Mouse (Mus musculus): ENCODE results near the gene Spata18. TPM values are rescaled to one million over a fixed set of nuclear protein-coding genes. Genes with fewer than 3 reads are reported as not detected.

Gene Spata18
- polyA plus RNA-seq, 1 experiment from 2014 or later = 0.38 TPM

DNA sequence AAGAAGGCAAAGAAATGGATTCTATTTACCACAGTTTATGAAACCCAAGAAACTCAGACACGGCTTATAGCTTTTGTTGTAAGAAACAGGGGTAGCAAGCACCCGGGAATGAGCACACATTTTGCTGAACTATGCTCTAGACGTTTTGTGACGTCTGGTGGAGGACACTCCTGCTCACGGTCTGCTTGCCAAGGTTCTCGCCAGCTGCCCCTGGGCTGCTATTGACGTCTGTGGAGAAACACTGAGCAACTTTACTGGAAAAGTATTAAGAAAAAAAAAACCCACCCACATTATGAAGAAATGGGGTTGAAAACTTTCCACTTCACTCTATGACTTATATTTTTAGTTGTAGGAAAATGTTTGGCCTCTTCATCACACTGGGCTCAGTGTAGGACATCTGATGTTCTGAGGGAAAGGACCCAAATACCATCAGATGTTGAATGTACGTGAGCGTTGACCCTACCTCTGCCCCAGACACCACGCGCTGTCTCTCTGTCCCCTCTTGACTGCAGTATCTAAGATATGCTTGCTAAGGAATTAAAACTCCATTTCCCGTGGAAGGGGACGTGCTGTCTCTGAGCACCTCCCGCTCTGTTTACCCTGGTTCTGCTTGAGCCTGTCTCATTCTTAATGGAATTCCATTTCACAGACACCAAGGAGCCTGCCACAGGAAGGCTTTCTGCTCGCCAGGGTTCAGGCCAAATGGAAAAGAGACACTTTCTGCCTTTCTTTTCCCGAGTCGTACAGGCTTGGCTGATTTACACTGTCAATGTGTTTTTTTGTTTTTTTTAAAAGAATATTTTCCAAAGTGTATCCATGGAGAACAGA, 50.1 kb downstream of the Spata18 start:
- H3K9ac ChIP-seq = no peak overlapping the region
- WGBS = 51% methylated on average over 17 of the region's 17 CpGs
- H3K36me3 ChIP-seq = no peaks in the 10 kb centered on the region
- no peaks in the 10 kb centered on the region for H3K4me1 ChIP-seq (replicated peaks)
- H3K9me3 ChIP-seq = no peaks in the 10 kb centered on the region
- H3K27ac ChIP-seq = peak overlapping the region; percentile 32; the same call in 1 of the 2 replicates
- H3K27me3 ChIP-seq (replicated peaks) = no peaks in the 10 kb centered on the region
- H3K4me3 ChIP-seq (replicated peaks) = no peak overlapping the region
- H3K4me2 ChIP-seq (replicated peaks) = no peak overlapping the region
- ATAC-seq = no peak

DNA sequence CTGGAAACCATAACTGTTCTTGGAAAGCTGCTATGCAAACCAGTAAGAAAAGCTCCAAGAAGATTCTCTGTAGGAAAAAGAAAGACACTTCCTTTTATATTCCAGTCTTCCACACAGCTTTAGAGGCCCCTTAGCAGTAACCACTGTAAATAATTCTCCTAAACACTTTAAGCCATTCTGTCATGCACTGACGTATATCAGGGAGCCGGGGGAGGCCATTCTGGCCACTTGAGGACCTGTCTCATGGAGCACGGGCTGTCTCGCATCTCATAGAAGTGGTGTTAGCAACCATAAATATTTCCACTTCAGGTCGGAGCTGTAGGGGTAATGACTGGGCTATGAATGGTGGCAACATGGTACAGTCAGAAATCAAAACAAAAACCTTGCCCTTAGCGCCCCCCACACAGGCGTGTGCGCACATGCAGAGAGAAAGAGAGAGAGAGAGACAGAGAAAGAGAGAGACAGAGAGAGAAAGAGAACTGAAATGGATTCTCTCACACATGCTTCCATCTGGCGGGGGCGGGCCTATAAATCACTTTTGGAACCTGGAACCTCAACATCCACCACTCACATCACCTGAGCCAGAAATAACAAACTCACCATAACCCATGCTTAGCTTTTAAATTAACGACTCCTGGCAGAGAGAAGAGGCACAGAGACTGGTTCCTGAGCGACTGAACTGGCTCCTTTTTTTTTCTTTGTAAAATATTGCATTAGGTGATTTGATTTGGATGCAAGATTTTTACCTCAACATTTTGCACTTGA, 50.9 kb downstream of the Spata18 start:
- 57% methylated on average over 12 of the region's 12 CpGs for WGBS
- Histone ChIP-seq H3K9me3 (no peaks in the 10 kb centered on the region), H3K4me1 (replicated peaks) (no peaks in the 10 kb centered on the region), H3K4me3 (replicated peaks) (no peak overlapping the region), H3K36me3 (no peaks in the 10 kb centered on the region), H3K27ac (no peak overlapping the region), H3K9ac (no peak overlapping the region), H3K4me2 (replicated peaks) (no peak overlapping the region), H3K27me3 (replicated peaks) (no peaks in the 10 kb centered on the region)
- ATAC-seq = no peak

DNA sequence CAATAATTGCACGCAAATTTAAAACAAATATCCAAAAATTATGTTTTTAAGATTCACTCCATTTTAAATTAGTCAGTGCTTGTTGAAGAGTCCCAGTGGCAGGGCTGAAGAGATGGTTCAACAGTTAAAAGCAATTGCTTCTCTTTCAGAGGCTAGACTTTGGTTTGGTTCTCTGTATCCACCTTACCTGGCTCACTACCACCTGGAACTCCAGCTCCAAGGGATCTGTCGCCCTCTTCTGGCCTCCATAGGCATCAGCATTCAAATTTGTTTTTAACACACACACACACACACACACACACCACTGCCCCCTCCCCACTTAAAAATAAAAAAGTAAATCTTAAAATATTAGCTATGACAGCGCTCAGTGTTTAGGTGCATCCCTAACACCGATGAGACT, 51.9 kb downstream of the Spata18 start:
- Histone ChIP-seq H3K4me3 (replicated peaks) (no peak overlapping the region), H3K4me2 (replicated peaks) (no peak overlapping the region), H3K9me3 (no peaks in the 10 kb centered on the region), H3K27ac (no peak overlapping the region), H3K4me1 (replicated peaks) (no peaks in the 10 kb centered on the region), H3K27me3 (replicated peaks) (no peaks in the 10 kb centered on the region), H3K9ac (no peak overlapping the region), H3K36me3 (no peaks in the 10 kb centered on the region)
- 92% methylated on average over 4 of the region's 4 CpGs for WGBS
- no peak for ATAC-seq

DNA sequence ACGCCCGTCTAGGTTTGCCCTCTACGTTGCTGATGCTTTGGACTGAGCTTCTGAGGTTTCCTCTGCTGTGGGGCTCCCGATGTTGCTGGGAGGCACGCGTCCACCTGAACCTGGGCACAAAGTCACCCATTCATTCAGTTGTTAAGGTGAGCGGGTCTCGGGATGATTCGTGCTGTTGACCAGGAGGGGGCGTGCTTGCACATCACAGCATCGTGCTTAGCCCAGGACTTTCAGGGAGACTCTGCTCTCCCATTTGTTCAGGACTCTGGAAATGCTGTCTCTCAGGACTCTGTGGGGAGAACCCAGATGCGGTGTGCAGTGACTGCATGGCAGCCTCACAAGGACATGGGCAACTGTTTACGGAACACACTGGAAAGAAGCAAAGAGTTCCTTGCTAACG, 53.1 kb downstream of the Spata18 start:
- 39% methylated on average over 14 of the region's 14 CpGs for WGBS
- Histone ChIP-seq H3K9ac (no peak overlapping the region), H3K9me3 (no peaks in the 10 kb centered on the region), H3K4me1 (replicated peaks) (no peaks in the 10 kb centered on the region), H3K36me3 (no peaks in the 10 kb centered on the region), H3K4me2 (replicated peaks) (0 out of 2 replicates have a peak overlapping the region, but pooled peaks have one; percentile 9), H3K27ac (no peak overlapping the region), H3K27me3 (replicated peaks) (no peaks in the 10 kb centered on the region), H3K4me3 (replicated peaks) (no peak overlapping the region)
- ATAC-seq = no peak

DNA sequence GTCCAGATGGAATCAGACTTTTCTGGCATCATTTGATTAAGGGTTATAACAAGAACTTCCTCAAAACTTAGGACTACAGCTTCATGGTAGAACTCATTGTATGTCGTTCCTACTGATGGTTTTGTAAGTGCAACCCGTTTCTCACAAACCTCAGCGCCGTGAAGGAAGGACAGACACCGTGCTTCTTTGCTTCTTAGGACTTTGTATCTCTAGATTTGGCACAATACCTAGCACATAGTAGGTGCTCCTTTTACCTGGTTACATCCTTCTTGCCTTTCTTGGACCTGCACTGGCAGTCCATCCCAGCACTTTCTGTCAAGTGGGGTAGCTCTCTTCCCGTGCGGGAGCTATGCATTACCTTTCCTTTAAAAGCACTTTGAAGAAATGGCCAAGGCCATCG, 53.6 kb downstream of the Spata18 start:
- Histone ChIP-seq H3K27me3 (replicated peaks) (no peaks in the 10 kb centered on the region), H3K9ac (no peak overlapping the region), H3K9me3 (no peaks in the 10 kb centered on the region), H3K4me3 (replicated peaks) (no peak overlapping the region), H3K4me1 (replicated peaks) (no peaks in the 10 kb centered on the region), H3K4me2 (replicated peaks) (no peak overlapping the region), H3K36me3 (no peaks in the 10 kb centered on the region), H3K27ac (no peak overlapping the region)
- ATAC-seq = no peak
- 87% methylated on average over 8 of the region's 8 CpGs for WGBS

DNA sequence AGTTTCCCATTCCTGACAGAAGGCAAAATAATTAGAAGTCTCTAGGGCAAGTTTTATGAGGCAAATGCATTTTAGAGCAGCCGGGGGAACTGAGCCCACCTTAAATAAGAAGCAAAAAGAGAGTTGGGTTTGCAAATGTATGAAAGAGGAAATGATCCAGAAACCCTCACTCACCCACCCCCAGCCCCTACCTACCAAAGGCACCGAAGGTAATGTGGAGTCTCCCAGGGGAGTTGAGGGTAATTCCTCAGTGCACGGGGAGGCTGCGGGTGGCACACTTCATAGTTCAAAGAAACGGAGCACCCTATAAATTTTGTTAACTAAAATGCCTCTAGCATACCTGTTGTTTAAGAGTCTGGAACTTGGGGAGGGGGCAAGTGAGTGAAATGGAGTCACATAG, 54.1 kb downstream of the Spata18 start:
- Histone ChIP-seq H3K9me3 (no peaks in the 10 kb centered on the region), H3K27ac (no peak overlapping the region), H3K4me1 (replicated peaks) (no peaks in the 10 kb centered on the region), H3K9ac (no peak overlapping the region), H3K4me2 (replicated peaks) (no peak overlapping the region), H3K27me3 (replicated peaks) (no peaks in the 10 kb centered on the region), H3K36me3 (no peaks in the 10 kb centered on the region), H3K4me3 (replicated peaks) (no peak overlapping the region)
- 90% methylated on average over 5 of the region's 5 CpGs for WGBS
- no peak for ATAC-seq

DNA sequence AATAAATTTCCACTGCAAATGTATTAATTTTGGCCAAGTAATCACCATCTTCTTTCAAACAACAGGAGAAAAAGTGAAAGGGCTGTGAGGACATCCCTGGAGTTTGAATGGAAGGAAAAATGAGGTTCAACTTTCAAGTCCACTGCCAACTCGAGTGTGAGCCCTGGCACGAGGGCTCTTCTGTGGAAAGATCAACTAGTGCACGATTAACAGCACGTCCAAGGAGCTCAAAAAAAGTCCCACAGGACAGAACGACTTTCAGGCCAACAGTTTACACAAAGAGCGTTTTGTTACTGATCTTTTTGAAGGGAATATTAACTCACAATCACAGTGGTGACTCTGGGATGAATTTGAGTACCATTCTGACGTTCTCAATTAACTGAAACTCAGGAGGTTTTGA, 61.7 kb downstream of the Spata18 start:
- WGBS = 67% methylated on average over 7 of the region's 7 CpGs

DNA sequence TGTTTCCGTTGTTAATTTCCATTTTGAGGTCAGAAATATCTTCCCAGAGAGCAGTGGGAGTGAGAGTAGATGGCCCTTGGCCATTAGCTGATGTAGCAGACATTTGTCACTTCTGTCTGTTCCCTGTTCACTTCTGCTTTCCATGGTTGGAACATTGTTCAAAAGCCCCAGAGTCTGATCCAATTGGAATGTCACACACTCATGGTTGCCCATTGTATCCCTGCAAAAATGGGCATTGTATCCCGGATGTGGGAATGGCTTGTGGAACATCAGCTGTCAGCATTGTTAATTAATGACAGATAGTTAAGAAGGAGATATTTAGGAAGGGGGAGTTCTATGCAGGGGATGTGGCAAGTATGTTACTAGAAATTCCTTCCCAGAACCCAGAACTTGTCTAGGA, 65.8 kb downstream of the Spata18 start:
- H3K4me3 ChIP-seq (replicated peaks) = no peak overlapping the region
- H3K27me3 ChIP-seq (replicated peaks) = no peaks in the 10 kb centered on the region
- 62% methylated on average over 2 of the region's 2 CpGs for whole genome bisulfite sequencing
- no peaks in the 10 kb centered on the region for H3K36me3 ChIP-seq
- ATAC-seq = no peak
- H3K4me1 ChIP-seq (replicated peaks) = no peaks in the 10 kb centered on the region
- no peak overlapping the region for H3K27ac ChIP-seq
- no peaks in the 10 kb centered on the region for H3K9me3 ChIP-seq
- H3K4me2 ChIP-seq (replicated peaks) = no peak overlapping the region
- no peak overlapping the region for H3K9ac ChIP-seq

More for the DNA sequence above, 61.7 kb downstream of the Spata18 start:
- Histone ChIP-seq H3K9ac (no peak overlapping the region), H3K4me3 (replicated peaks) (no peak overlapping the region), H3K36me3 (no peaks in the 10 kb centered on the region), H3K27ac (no peak overlapping the region), H3K4me2 (replicated peaks) (no peak overlapping the region), H3K27me3 (replicated peaks) (no peaks in the 10 kb centered on the region), H3K9me3 (no peaks in the 10 kb centered on the region), H3K4me1 (replicated peaks) (no peaks in the 10 kb centered on the region)
- no peak for ATAC-seq

DNA sequence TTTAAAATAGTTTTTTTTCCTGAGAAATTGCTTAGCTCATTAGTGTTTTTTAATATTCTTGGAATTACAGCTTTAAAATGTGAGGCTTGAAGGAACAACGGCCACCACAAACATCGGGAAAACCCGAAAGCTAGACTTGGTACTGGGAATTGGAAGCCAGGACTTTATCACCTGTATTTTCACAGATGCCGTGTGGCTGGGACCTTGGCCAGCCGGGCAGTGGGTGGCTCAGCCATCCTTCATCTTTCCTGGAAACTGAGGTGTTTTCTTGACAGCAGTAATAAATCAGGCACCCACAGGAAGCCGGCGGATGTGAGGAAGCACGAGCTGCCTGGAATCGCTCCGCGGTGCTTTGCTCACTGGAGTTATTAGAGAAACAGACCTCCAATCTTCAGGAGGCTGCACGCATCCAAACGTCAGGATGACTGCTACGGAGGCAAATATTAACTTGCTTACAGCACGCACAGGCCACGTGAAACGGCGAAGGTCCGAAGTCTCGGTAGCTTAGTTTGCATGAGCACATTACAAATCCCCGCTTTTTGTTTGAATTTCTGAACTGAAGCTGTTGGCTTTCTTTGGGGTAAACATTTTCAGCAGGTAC, 70.6 kb downstream of the Spata18 start:
- 62% methylated on average over 21 of the region's 21 CpGs for WGBS
- Histone ChIP-seq H3K27ac (no peak overlapping the region), H3K9me3 (no peaks in the 10 kb centered on the region), H3K4me1 (replicated peaks) (no peaks in the 10 kb centered on the region), H3K4me2 (replicated peaks) (no peak overlapping the region), H3K27me3 (replicated peaks) (no peaks in the 10 kb centered on the region), H3K36me3 (no peaks in the 10 kb centered on the region), H3K9ac (no peak overlapping the region), H3K4me3 (replicated peaks) (no peak overlapping the region)
- no peak for ATAC-seq

DNA sequence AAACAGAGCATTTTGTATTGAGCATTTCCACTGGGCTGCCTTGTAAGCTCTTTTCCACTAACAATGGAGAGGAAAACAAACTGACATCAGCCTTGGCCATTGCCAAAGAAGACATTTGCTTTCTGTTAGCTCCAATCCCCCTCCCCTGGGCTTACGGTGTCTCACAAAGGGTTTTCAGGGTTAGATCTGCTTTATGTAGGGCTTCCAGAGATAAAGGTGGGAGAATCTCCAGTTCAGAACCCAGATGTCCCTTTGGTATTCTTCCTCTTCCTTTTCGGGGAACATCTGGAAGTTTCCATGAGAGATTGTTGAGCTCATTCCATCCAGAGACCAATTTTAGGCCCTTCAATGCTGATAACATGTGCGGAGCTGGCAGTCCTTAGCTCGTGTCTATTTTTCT, 74.8 kb downstream of the Spata18 start:
- no peak for ATAC-seq
- no peaks in the 10 kb centered on the region for H3K27me3 ChIP-seq (replicated peaks)
- no peak overlapping the region for H3K4me2 ChIP-seq (replicated peaks)
- no peak overlapping the region for H3K4me3 ChIP-seq (replicated peaks)
- H3K9ac ChIP-seq = no peak overlapping the region
- 82% methylated on average over 4 of the region's 4 CpGs for WGBS
- no peaks in the 10 kb centered on the region for H3K9me3 ChIP-seq
- no peaks in the 10 kb centered on the region for H3K4me1 ChIP-seq (replicated peaks)
- no peak overlapping the region for H3K27ac ChIP-seq
- no peaks in the 10 kb centered on the region for H3K36me3 ChIP-seq

DNA sequence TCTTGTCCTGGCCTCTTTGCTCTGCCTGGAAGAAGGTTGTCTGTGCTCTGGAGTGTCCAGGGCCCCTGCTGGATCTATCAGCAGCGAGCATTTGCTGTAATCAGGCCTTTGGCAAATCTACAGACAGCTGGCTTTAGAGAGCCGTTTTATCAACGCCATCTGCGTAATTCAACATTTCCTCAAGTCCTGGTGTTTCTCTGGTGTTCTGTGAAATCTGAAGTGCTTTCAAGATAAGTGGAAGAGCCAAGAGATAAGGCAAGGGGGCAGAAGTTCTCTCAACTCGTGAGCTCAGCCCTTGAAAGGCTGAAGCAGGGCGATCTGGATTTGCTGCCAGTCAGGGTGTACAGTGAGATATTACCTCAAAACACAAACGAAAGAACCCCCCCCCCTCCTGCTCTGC, 77.5 kb downstream of the Spata18 start:
- 37% methylated on average over 7 of the region's 7 CpGs for WGBS
- Histone ChIP-seq H3K27me3 (replicated peaks) (no peaks in the 10 kb centered on the region), H3K9ac (no peak overlapping the region), H3K9me3 (no peaks in the 10 kb centered on the region), H3K4me1 (replicated peaks) (no peaks in the 10 kb centered on the region), H3K27ac (no peak overlapping the region), H3K4me3 (replicated peaks) (no peak overlapping the region), H3K36me3 (no peaks in the 10 kb centered on the region), H3K4me2 (replicated peaks) (no peak overlapping the region)
- 0 out of 2 replicates have a peak, but pooled peaks have one; percentile 12 for ATAC-seq
